ENCODE assay signal across 21 mouse cellular contexts in genomic region chr10:24554091-24554490, GRCm38 (mm10).
"Had no signal": no experiment of that assay in that cellular context is flagged by ENCODE, and none has a peak within 500 bp of the region (broad histone marks: within the 10 kb centered on the region; RNA-seq: fewer than 3 reads in every experiment).

No protein-coding gene starts in this region.

- ATAC-seq: liver, postnatal 0 days; midbrain, embryonic 15.5 days had no signal

- DNase-seq: kidney, adult 9 months; kidney, postnatal 14 days; kidney, postnatal 4 days; left cerebral cortex, postnatal 4 days; liver, postnatal 0 days; lung, embryonic 14.5 days; lung, postnatal 14 days; right cerebral cortex, adult 18-20 months; right cerebral cortex, postnatal 14 days; right cerebral cortex, postnatal 4 days; thymus, adult 18-20 months; thymus, postnatal 36 days had no signal

- H3K9me3 ChIP-seq: limb, embryonic 12.5 days; limb, embryonic 15.5 days; midbrain, embryonic 12.5 days; midbrain, embryonic 15.5 days; neural tube, embryonic 13.5 days had no signal

- H3K4me2 ChIP-seq: limb, embryonic 12.5 days; limb, embryonic 15.5 days; liver, embryonic 11.5 days; lung, embryonic 14.5 days; midbrain, embryonic 12.5 days; midbrain, embryonic 15.5 days; neural tube, embryonic 13.5 days had no signal

- H3K4me1 ChIP-seq: limb, embryonic 12.5 days; limb, embryonic 15.5 days; midbrain, embryonic 12.5 days; midbrain, embryonic 15.5 days; neural tube, embryonic 13.5 days had no signal

- H3K36me3 ChIP-seq: limb, embryonic 12.5 days; limb, embryonic 15.5 days; midbrain, embryonic 12.5 days; midbrain, embryonic 15.5 days; neural tube, embryonic 13.5 days had no signal

- H3K27me3 ChIP-seq: limb, embryonic 12.5 days; limb, embryonic 15.5 days; midbrain, embryonic 12.5 days; midbrain, embryonic 15.5 days; neural tube, embryonic 13.5 days had no signal

- H3K4me3 ChIP-seq: limb, embryonic 12.5 days; limb, embryonic 15.5 days; midbrain, embryonic 12.5 days; midbrain, embryonic 15.5 days; neural tube, embryonic 13.5 days had no signal

- H3K9ac ChIP-seq: limb, embryonic 12.5 days; limb, embryonic 15.5 days; liver, embryonic 14.5 days; liver, postnatal 0 days; lung, embryonic 14.5 days; midbrain, embryonic 12.5 days; midbrain, embryonic 15.5 days; neural tube, embryonic 13.5 days had no signal

- H3K27ac ChIP-seq: limb, embryonic 12.5 days; limb, embryonic 15.5 days; liver, embryonic 14.5 days; macrophage; midbrain, embryonic 12.5 days; midbrain, embryonic 15.5 days; neural tube, embryonic 13.5 days; stomach, postnatal 0 days had no signal
